Mouse (Mus musculus): ENCODE results near the gene Six5. TPM values are rescaled to one million over a fixed set of nuclear protein-coding genes. Genes with fewer than 3 reads are reported as not detected.

Gene Six5
- polyA plus RNA-seq, 1 experiment from 2014 or later: 1.9 TPM

DNA sequence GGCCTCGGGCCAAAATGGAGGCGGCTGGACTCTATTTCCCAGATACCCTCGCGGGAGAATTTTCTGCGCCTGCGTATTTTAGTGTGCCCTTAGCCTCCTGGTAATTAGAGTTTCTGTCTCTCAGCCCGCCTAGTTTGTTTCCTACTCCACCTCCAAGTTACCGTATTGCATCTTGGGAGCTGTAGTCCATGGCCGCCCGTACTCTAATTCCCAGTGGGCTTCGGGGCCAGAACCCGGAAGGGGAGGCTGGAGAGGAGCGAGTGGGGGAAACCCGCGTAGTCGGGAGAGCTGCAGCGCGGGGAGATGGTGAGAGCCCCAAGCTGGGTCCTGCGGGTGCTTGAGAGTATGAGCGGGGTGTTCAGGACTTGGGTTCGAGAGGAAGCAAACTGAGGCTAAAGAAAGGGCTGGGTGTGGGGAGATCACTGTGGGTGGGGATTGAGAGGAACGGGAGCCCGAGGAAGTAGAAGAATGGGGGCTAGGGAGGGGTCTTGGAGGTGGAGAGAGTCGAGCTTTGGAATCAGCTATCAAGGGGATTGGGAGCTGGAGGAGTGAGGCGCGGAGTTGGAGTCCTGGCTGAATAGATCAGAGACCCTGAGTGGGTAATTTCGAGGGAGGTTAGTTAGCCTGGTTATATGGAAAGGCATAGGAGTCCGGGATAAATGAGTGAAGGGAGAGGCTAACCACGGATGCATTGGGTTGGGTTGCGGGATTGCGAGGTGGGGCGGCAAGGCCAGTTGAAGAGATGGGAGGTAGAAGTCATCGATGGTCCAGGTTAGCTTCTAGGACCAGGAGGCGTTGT is 25.4 kb downstream of the Six5 start, which contains the start of gene Fbxo46:
Fbxo46 (plus strand) TSS at position 229 of the 799 bp plus-strand sequence.
- WGBS: 2% methylated on average over 34 of the region's 34 CpGs
- Histone ChIP-seq H3K9ac (ENCODE audit: low read depth, low read length) (peak within 1 kb of the TSS; percentile 78), H3K9me3 (ENCODE audit: control insufficient read depth, low read length) (no peaks in the 10 kb centered on the region), H3K4me2 (ENCODE audit: low read length) (peak within 1 kb of the TSS; percentile 67), H3K36me3 (ENCODE audit: control insufficient read depth, insufficient read depth, low read length) (no peaks in the 10 kb centered on the region), H3K27ac (ENCODE audit: low read depth, low read length) (peak within 1 kb of the TSS; percentile 54), H3K4me1 (ENCODE audit: control insufficient read depth, insufficient read depth, low read depth, low read length) (peaks cover 20% of the 10 kb centered on the region), H3K4me3 (ENCODE audit: low read length) (peak within 1 kb of the TSS; percentile 73), H3K27me3 (replicated peaks; ENCODE audit: control insufficient read depth, insufficient read depth, low read length) (no peaks in the 10 kb centered on the region)
- peak; percentile 93 for ATAC-seq

DNA sequence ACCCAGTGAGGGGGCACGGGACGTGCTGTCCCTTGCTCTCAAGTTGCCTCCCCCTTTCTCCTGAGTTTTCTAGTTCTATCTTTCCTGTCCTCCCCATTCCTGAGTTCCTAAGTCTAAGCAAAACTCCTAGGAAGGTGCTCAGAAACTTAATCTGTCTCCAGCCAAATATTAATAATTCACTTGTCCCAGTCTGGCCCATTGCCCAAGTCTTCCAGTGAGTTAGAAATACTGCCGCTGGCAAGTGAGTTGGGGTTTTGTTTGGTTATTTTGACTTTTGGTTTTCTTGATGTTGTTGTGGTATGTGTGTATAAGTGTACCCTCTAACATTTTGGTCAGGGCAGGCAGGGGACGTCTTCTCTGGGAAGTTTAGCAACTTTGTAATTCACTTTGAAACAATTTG is 27.3 kb downstream of the Six5 start:
- ATAC-seq: no peak
- Histone ChIP-seq H3K27me3 (replicated peaks; ENCODE audit: control insufficient read depth, insufficient read depth, low read length) (no peaks in the 10 kb centered on the region), H3K27ac (ENCODE audit: low read depth, low read length) (no peak overlapping the region), H3K4me2 (ENCODE audit: low read length) (no peak overlapping the region), H3K36me3 (ENCODE audit: control insufficient read depth, insufficient read depth, low read length) (no peaks in the 10 kb centered on the region), H3K4me1 (ENCODE audit: control insufficient read depth, insufficient read depth, low read depth, low read length) (peaks cover 20% of the 10 kb centered on the region), H3K9ac (ENCODE audit: low read depth, low read length) (no peak overlapping the region), H3K4me3 (ENCODE audit: low read length) (no peak overlapping the region), H3K9me3 (ENCODE audit: control insufficient read depth, low read length) (no peaks in the 10 kb centered on the region)
- WGBS: 91% methylated on average over 4 of the region's 4 CpGs

- Histone ChIP-seq H3K27ac (ENCODE audit: low read depth, low read length) (no peak overlapping the region), H3K9ac (ENCODE audit: low read depth, low read length) (no peak overlapping the region), H3K4me3 (ENCODE audit: low read length) (no peak overlapping the region), H3K36me3 (ENCODE audit: control insufficient read depth, insufficient read depth, low read length) (no peaks in the 10 kb centered on the region), H3K27me3 (replicated peaks; ENCODE audit: control insufficient read depth, insufficient read depth, low read length) (no peaks in the 10 kb centered on the region), H3K9me3 (ENCODE audit: control insufficient read depth, low read length) (no peaks in the 10 kb centered on the region), H3K4me1 (ENCODE audit: control insufficient read depth, insufficient read depth, low read depth, low read length) (peaks cover 13% of the 10 kb centered on the region), H3K4me2 (ENCODE audit: low read length) (no peak overlapping the region)
- 87% methylated on average over 6 of the region's 6 CpGs for WGBS
- ATAC-seq: no peak
Measured at GRCm38 (mm10) chr7:19124713-19125112, 30.3 kb downstream of the Six5 start.

DNA sequence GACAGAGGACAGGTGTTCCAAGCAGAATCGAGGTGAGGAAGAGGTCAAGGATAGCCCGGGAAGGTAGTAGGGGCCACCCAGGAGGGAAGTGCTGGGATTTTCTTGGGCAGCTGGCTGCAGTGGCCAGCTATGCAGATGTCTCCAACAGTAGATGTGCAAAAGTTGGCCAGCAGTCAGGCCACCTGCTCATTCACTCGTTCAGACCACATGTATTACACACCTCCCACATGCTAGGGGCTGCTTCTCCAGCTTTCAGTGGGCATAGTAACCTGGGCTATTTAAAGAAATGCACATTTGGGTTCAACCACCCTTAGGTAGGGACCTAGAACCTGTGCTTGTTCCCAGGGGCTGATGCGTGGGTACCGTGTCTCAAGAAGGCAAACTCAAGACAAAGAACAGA is 33.4 kb downstream of the Six5 start:
- peaks cover 4% of the 10 kb centered on the region; the same call in 1 of the 2 replicates for H3K4me1 ChIP-seq (ENCODE audit: control insufficient read depth, insufficient read depth, low read depth, low read length)
- no peak overlapping the region for H3K4me3 ChIP-seq (ENCODE audit: low read length)
- H3K4me2 ChIP-seq (ENCODE audit: low read length): no peak overlapping the region
- no peaks in the 10 kb centered on the region for H3K9me3 ChIP-seq (ENCODE audit: control insufficient read depth, low read length)
- no peak overlapping the region for H3K9ac ChIP-seq (ENCODE audit: low read depth, low read length)
- no peaks in the 10 kb centered on the region for H3K27me3 ChIP-seq (replicated peaks; ENCODE audit: control insufficient read depth, insufficient read depth, low read length)
- no peak for ATAC-seq
- no peak overlapping the region for H3K27ac ChIP-seq (ENCODE audit: low read depth, low read length)
- WGBS: 92% methylated on average over 5 of the region's 5 CpGs
- H3K36me3 ChIP-seq (ENCODE audit: control insufficient read depth, insufficient read depth, low read length): no peaks in the 10 kb centered on the region

DNA sequence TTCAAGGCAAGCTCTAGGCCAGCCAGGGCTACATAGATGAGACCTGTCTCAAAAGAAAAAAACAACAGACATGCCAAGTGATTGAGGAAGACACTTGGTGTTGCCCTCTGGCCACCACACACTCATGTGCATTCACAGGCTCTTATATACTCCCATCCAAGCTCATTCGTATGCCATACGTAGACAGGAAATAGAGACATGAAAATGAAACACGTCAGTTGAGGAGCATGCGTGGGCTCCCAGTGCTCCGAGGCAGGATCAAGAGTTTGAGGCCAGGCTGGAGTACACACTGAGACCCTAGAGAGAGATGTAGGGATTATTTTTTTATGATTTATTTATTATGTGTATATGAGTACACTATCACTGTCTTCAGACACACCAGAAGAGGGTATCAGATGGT is 35.0 kb downstream of the Six5 start:
- Histone ChIP-seq H3K36me3 (ENCODE audit: control insufficient read depth, insufficient read depth, low read length) (no peaks in the 10 kb centered on the region), H3K27ac (ENCODE audit: low read depth, low read length) (no peak overlapping the region), H3K9me3 (ENCODE audit: control insufficient read depth, low read length) (no peaks in the 10 kb centered on the region), H3K9ac (ENCODE audit: low read depth, low read length) (0 out of 2 replicates have a peak overlapping the region, but pooled peaks have one; percentile 11), H3K4me2 (ENCODE audit: low read length) (no peak overlapping the region), H3K4me1 (ENCODE audit: control insufficient read depth, insufficient read depth, low read depth, low read length) (peaks cover 4% of the 10 kb centered on the region; the same call in 1 of the 2 replicates), H3K27me3 (replicated peaks; ENCODE audit: control insufficient read depth, insufficient read depth, low read length) (no peaks in the 10 kb centered on the region), H3K4me3 (ENCODE audit: low read length) (no peak overlapping the region)
- 94% methylated on average over 5 of the region's 5 CpGs for WGBS
- ATAC-seq: no peak

DNA sequence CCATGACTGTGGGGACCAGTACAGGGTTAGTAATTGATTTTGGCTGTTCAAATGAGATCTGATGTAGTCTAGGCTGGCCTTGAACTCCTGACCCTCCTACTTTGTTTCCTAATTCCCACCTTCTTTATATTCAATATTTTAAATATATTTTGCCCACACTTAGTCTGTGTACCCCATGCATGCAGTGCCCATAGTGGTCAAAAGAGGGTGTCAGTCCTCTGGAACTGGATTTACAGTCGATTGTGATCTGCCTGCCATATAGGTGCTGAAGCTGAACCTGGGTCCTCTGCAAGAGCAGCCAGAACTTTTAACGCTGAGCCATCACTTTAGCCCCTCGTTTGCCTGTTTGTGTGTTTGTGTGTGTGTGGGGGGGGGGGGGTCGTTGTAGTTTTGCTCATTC is 36.3 kb downstream of the Six5 start:
- peak overlapping the region; percentile 51 for H3K4me3 ChIP-seq (ENCODE audit: low read length)
- H3K9ac ChIP-seq (ENCODE audit: low read depth, low read length): peak overlapping the region; percentile 50
- peak overlapping the region; percentile 64 for H3K4me2 ChIP-seq (ENCODE audit: low read length)
- no peak for ATAC-seq
- H3K36me3 ChIP-seq (ENCODE audit: control insufficient read depth, insufficient read depth, low read length): peaks cover 3% of the 10 kb centered on the region; the same call in 1 of the 2 replicates
- no peaks in the 10 kb centered on the region for H3K9me3 ChIP-seq (ENCODE audit: control insufficient read depth, low read length)
- H3K27ac ChIP-seq (ENCODE audit: low read depth, low read length): peak overlapping the region; percentile 76
- peaks cover 4% of the 10 kb centered on the region; the same call in 1 of the 2 replicates for H3K4me1 ChIP-seq (ENCODE audit: control insufficient read depth, insufficient read depth, low read depth, low read length)
- 42% methylated on average over 4 of the region's 4 CpGs for WGBS
- no peaks in the 10 kb centered on the region for H3K27me3 ChIP-seq (replicated peaks; ENCODE audit: control insufficient read depth, insufficient read depth, low read length)

- H3K9me3 ChIP-seq (ENCODE audit: control insufficient read depth, low read length): no peaks in the 10 kb centered on the region
- peak overlapping the region; percentile 65 for H3K9ac ChIP-seq (ENCODE audit: low read depth, low read length)
- H3K27ac ChIP-seq (ENCODE audit: low read depth, low read length): peak overlapping the region; percentile 78
- peaks cover 10% of the 10 kb centered on the region for H3K36me3 ChIP-seq (ENCODE audit: control insufficient read depth, insufficient read depth, low read length)
- H3K4me3 ChIP-seq (ENCODE audit: low read length): peak overlapping the region; percentile 51
- H3K4me2 ChIP-seq (ENCODE audit: low read length): peak overlapping the region; percentile 64
- WGBS: under 1% methylated on average over 39 of the region's 39 CpGs
- no peaks in the 10 kb centered on the region for H3K27me3 ChIP-seq (replicated peaks; ENCODE audit: control insufficient read depth, insufficient read depth, low read length)
- H3K4me1 ChIP-seq (ENCODE audit: control insufficient read depth, insufficient read depth, low read depth, low read length): peaks cover 4% of the 10 kb centered on the region; the same call in 1 of the 2 replicates
- peak; percentile 99 for ATAC-seq
Measured at GRCm38 (mm10) chr7:19131324-19131848, 37.0 kb downstream of the Six5 start.

DNA sequence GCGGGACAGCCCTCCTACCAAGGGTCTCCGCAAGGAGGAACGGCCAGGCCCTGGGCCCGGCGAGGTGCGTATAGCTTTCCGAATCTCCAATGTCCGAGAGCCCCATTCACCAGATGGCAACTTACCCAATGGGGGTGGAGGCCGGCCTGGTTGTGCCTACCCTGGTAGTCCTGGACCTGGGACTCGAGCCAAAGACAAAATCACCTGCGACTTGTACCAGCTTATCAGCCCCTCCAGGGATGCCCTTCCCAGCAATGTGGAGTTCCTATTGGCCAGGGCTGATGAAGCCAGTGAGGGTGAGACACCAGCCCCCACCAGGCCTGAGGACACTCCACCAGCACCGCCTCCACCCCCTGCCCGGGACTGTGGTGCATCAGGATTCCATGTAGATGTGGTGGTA is 41.8 kb downstream of the Six5 start:
- no peaks in the 10 kb centered on the region for H3K9me3 ChIP-seq (ENCODE audit: control insufficient read depth, low read length)
- no peak overlapping the region for H3K4me2 ChIP-seq (ENCODE audit: low read length)
- no peaks in the 10 kb centered on the region; the same call in 1 of the 2 replicates for H3K4me1 ChIP-seq (ENCODE audit: control insufficient read depth, insufficient read depth, low read depth, low read length)
- no peak overlapping the region for H3K27ac ChIP-seq (ENCODE audit: low read depth, low read length)
- H3K4me3 ChIP-seq (ENCODE audit: low read length): no peak overlapping the region
- H3K9ac ChIP-seq (ENCODE audit: low read depth, low read length): no peak overlapping the region
- peaks cover 25% of the 10 kb centered on the region for H3K36me3 ChIP-seq (ENCODE audit: control insufficient read depth, insufficient read depth, low read length)
- no peak for ATAC-seq
- no peaks in the 10 kb centered on the region for H3K27me3 ChIP-seq (replicated peaks; ENCODE audit: control insufficient read depth, insufficient read depth, low read length)
- 95% methylated on average over 13 of the region's 13 CpGs for WGBS

DNA sequence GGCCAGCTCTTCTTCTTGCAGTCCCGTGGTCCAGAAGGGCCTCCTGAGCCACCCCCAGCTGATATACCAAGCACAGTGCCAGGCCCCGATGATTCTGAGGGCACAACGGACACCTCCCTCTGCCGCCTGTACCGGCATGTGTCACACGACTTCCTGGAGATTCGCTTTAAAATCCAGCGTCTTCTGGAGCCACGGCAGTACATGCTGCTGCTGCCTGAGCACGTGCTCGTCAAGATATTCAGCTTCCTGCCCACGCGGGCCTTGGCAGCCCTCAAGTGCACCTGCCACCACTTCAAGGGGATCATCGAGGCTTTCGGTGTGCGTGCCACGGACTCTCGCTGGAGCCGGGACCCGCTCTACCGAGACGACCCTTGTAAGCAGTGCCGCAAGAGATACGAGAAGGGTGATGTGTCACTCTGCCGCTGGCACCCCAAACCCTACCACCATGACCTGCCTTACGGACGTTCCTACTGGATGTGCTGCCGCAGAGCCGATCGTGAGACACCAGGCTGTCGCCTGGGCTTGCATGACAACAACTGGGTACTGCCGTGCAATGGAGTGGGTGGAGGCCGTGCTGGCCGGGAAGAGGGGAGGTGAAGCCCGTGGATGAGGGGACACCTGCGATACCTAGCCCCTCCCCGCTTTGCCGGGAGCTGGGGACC is 42.4 kb downstream of the Six5 start:
- Histone ChIP-seq H3K36me3 (ENCODE audit: control insufficient read depth, insufficient read depth, low read length) (peaks cover 26% of the 10 kb centered on the region), H3K9me3 (ENCODE audit: control insufficient read depth, low read length) (no peaks in the 10 kb centered on the region), H3K27me3 (replicated peaks; ENCODE audit: control insufficient read depth, insufficient read depth, low read length) (no peaks in the 10 kb centered on the region), H3K9ac (ENCODE audit: low read depth, low read length) (no peak overlapping the region), H3K4me2 (ENCODE audit: low read length) (no peak overlapping the region), H3K27ac (ENCODE audit: low read depth, low read length) (no peak overlapping the region), H3K4me3 (ENCODE audit: low read length) (no peak overlapping the region), H3K4me1 (ENCODE audit: control insufficient read depth, insufficient read depth, low read depth, low read length) (no peaks in the 10 kb centered on the region; the same call in 1 of the 2 replicates)
- ATAC-seq: no peak
- 91% methylated on average over 38 of the region's 38 CpGs for WGBS

All from hindbrain, embryonic 16.5 days (tissue).